Mouse (Mus musculus): ENCODE measurements at regions not wholly inside any gene's neighbourhood (a gene's known extent, or its start where the extent isn't known, plus 50 kb on each side); places are given as distances from the start of the nearest gene placed in this dataset.
A peak's percentile ranks its signal among the peaks of the same experiment; 100 is the strongest.

- no peak overlapping the region for H3K9ac ChIP-seq
- H3K9me3 ChIP-seq = no peaks in the 10 kb centered on the region
- WGBS = 79% methylated on average over 5 of the region's 5 CpGs
- H3K27ac ChIP-seq = no peak overlapping the region
- H3K4me2 ChIP-seq = no peak overlapping the region
- H3K27me3 ChIP-seq = no peaks in the 10 kb centered on the region
- ATAC-seq (ENCODE audit: low FRiP score) = no peak
- H3K4me3 ChIP-seq (replicated peaks) = no peak overlapping the region
- peaks cover 4% of the 10 kb centered on the region; the same call in 1 of the 2 replicates for H3K4me1 ChIP-seq
- H3K36me3 ChIP-seq (replicated peaks) = no peaks in the 10 kb centered on the region
Observed at GRCm38 (mm10) chr1:61099341-61099740, 121.6 kb downstream of the Icos start.

DNA sequence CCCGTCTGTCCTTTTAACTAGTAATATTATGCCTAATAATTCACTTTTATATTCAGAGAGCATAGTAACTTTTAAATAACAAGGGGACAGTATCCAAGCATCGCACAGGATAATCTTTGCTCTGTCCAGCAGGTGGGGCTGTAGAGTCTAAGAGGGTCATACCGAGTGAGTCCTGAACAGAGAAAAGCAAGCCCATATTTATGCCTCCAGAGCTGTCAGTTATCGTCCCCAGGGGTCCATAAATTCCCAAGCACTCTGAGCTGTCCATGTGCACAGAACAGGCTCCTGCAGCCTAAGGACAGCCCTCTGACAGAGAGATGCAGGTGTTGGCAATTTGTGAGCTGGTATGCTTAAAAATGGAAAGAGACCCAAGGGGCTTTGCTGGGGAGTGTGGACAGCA lies 124.0 kb downstream of the Icos start:
- H3K27ac ChIP-seq = no peak overlapping the region
- H3K4me1 ChIP-seq = no peaks in the 10 kb centered on the region
- no peak overlapping the region for H3K4me2 ChIP-seq
- no peaks in the 10 kb centered on the region for H3K9me3 ChIP-seq
- no peak overlapping the region for H3K4me3 ChIP-seq (replicated peaks)
- no peak overlapping the region for H3K9ac ChIP-seq
- H3K27me3 ChIP-seq = no peaks in the 10 kb centered on the region
- 74% methylated on average over 4 of the region's 4 CpGs for WGBS
- H3K36me3 ChIP-seq (replicated peaks) = no peaks in the 10 kb centered on the region
- ATAC-seq (ENCODE audit: low FRiP score) = no peak

DNA sequence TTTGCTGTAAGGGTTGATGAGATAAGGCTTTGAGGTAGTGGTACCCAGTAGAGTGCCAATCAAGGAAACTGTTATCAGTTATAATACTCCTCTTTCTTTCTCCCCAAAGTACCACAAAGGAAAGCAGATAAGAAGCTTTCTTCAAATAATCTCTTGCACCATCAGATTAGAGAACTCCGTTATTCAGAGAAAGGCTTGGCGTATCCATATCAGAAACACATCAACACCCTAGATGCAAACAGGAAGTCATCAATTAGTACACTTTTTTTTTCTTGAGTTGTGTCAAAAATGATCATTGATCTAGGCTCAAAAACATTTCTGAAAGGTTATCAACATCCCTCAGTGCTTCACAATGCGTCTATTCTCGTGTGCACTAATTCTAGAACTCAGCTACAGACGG lies 124.6 kb downstream of the Icos start:
- H3K36me3 ChIP-seq (replicated peaks) = no peaks in the 10 kb centered on the region
- no peak overlapping the region for H3K4me2 ChIP-seq
- no peak overlapping the region for H3K4me3 ChIP-seq (replicated peaks)
- H3K9ac ChIP-seq = no peak overlapping the region
- no peak overlapping the region for H3K27ac ChIP-seq
- no peaks in the 10 kb centered on the region for H3K9me3 ChIP-seq
- H3K4me1 ChIP-seq = no peaks in the 10 kb centered on the region
- 68% methylated on average over 5 of the region's 5 CpGs for WGBS
- H3K27me3 ChIP-seq = no peaks in the 10 kb centered on the region
- ATAC-seq (ENCODE audit: low FRiP score) = no peak

- Histone ChIP-seq H3K27me3 (no peaks in the 10 kb centered on the region), H3K36me3 (replicated peaks) (no peaks in the 10 kb centered on the region), H3K4me2 (no peak overlapping the region), H3K9me3 (no peaks in the 10 kb centered on the region), H3K9ac (no peak overlapping the region), H3K4me3 (replicated peaks) (no peak overlapping the region), H3K27ac (no peak overlapping the region), H3K4me1 (no peaks in the 10 kb centered on the region)
- 91% methylated on average over 12 of the region's 12 CpGs for WGBS
- ATAC-seq (ENCODE audit: low FRiP score) = no peak
Observed at GRCm38 (mm10) chr1:61103581-61103980, 125.9 kb downstream of the Icos start.

GRCm38 (mm10) chr1:61111731-61112309 lies 134.1 kb downstream of the Icos start:
- no peaks in the 10 kb centered on the region for H3K27me3 ChIP-seq
- ATAC-seq (ENCODE audit: low FRiP score) = no peak
- no peak overlapping the region for H3K27ac ChIP-seq
- no peak overlapping the region for H3K4me2 ChIP-seq
- H3K4me3 ChIP-seq (replicated peaks) = no peak overlapping the region
- no peaks in the 10 kb centered on the region for H3K9me3 ChIP-seq
- 79% methylated on average over 13 of the region's 13 CpGs for WGBS
- no peaks in the 10 kb centered on the region for H3K4me1 ChIP-seq
- H3K36me3 ChIP-seq (replicated peaks) = no peaks in the 10 kb centered on the region
- no peak overlapping the region for H3K9ac ChIP-seq

DNA sequence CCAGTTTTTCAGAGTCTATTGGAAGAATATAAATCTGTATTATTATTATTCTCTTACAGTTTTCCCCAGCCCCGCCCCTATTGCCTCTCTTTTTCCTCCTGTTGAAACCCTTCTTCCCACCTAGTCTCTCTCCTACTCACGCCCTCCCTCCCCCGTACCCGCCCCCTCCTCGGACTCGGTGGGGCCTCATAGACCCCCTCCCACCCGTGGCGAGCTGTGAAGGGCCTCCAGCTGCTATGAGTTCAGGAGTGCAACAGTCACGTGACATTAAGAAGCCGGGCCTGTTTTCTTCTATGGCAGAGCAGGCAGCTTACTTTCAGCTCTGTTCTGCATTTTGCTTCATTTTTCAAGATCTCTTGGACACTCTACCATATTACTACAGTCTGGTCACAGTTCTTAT lies 139.8 kb downstream of the Icos start:
- no peaks in the 10 kb centered on the region for H3K9me3 ChIP-seq
- H3K4me3 ChIP-seq (replicated peaks) = no peak overlapping the region
- H3K4me1 ChIP-seq = peaks cover 7% of the 10 kb centered on the region
- 0 out of 2 replicates have a peak, but pooled peaks have one; percentile 41 for ATAC-seq (ENCODE audit: low FRiP score)
- WGBS = 38% methylated on average over 10 of the region's 10 CpGs
- no peak overlapping the region for H3K9ac ChIP-seq
- H3K36me3 ChIP-seq (replicated peaks) = no peaks in the 10 kb centered on the region
- H3K4me2 ChIP-seq = no peak overlapping the region
- H3K27ac ChIP-seq = no peak overlapping the region
- H3K27me3 ChIP-seq = no peaks in the 10 kb centered on the region

DNA sequence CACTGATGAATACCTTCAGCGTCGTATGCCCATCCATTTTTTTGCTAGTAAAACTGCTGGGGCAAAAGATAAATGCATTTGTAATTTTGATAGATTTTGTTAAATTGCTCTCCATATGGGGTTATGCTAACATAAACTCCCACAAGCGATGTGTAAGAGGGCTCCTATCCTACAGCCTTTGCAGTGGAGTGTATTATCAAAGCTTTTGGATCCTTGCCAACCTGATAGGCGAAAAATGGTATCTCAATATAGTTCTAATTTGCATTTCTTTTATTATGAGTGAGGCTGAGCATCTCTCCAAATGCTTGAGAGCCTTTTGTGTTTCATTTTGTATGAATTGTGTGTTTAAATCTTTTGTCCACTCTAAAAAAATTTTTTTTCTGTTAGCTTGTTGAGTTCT lies 140.3 kb downstream of the Icos start:
- WGBS = 47% methylated on average over 4 of the region's 4 CpGs
- ATAC-seq (ENCODE audit: low FRiP score) = no peak

GRCm38 (mm10) chr1:61121480-61121879 lies 143.8 kb downstream of the Icos start:
- ATAC-seq (ENCODE audit: low FRiP score) = no peak
- H3K4me2 ChIP-seq = no peak overlapping the region
- H3K36me3 ChIP-seq (replicated peaks) = no peaks in the 10 kb centered on the region
- H3K9ac ChIP-seq = no peak overlapping the region
- H3K27ac ChIP-seq = no peak overlapping the region
- H3K27me3 ChIP-seq = no peaks in the 10 kb centered on the region
- H3K4me1 ChIP-seq = peaks cover 13% of the 10 kb centered on the region
- no peak overlapping the region for H3K4me3 ChIP-seq (replicated peaks)
- 75% methylated on average over 4 of the region's 4 CpGs for WGBS
- no peaks in the 10 kb centered on the region for H3K9me3 ChIP-seq

More for the DNA sequence above, 140.3 kb downstream of the Icos start:
- Histone ChIP-seq H3K4me1 (peaks cover 7% of the 10 kb centered on the region), H3K27me3 (no peaks in the 10 kb centered on the region), H3K36me3 (replicated peaks) (no peaks in the 10 kb centered on the region), H3K9ac (no peak overlapping the region), H3K4me3 (replicated peaks) (no peak overlapping the region), H3K27ac (no peak overlapping the region), H3K9me3 (no peaks in the 10 kb centered on the region), H3K4me2 (no peak overlapping the region)

DNA sequence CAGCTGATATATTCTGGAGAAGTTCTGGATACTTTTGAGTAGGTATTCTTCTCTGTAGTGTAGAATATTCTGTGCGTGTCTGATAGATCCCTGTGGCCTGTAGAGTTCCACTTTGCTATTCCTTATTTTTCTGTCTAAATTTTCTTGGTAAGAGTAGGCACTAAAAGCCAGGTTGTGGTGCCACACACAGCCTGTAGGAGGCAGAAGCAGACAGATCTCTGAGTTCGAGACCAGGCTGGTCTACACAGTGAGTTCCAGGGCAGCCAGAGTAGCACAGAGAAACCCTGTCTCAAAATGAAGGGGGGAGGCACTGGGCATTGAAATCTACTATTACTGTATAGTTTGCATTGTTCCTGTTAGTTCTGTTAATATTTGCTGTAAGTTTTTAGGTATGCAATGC lies 147.4 kb downstream of the Icos start:
- H3K27me3 ChIP-seq = no peaks in the 10 kb centered on the region
- no peak overlapping the region for H3K9ac ChIP-seq
- H3K4me3 ChIP-seq (replicated peaks) = no peak overlapping the region
- H3K4me1 ChIP-seq = peaks cover 7% of the 10 kb centered on the region; the same call in 1 of the 2 replicates
- no peaks in the 10 kb centered on the region for H3K36me3 ChIP-seq (replicated peaks)
- WGBS = 85% methylated on average over 2 of the region's 2 CpGs
- H3K27ac ChIP-seq = no peak overlapping the region
- no peak overlapping the region for H3K4me2 ChIP-seq
- no peaks in the 10 kb centered on the region for H3K9me3 ChIP-seq
- no peak for ATAC-seq (ENCODE audit: low FRiP score)

- H3K4me3 ChIP-seq (replicated peaks) = no peak overlapping the region
- H3K4me1 ChIP-seq = peaks cover 28% of the 10 kb centered on the region
- 65% methylated on average over 9 of the region's 9 CpGs for WGBS
- no peak for ATAC-seq (ENCODE audit: low FRiP score)
- H3K27me3 ChIP-seq = no peaks in the 10 kb centered on the region
- no peaks in the 10 kb centered on the region for H3K36me3 ChIP-seq (replicated peaks)
- H3K9ac ChIP-seq = no peak overlapping the region
- no peak overlapping the region for H3K4me2 ChIP-seq
- no peaks in the 10 kb centered on the region for H3K9me3 ChIP-seq
- no peak overlapping the region for H3K27ac ChIP-seq
Observed at GRCm38 (mm10) chr1:61135597-61136545, 158.1 kb downstream of the Icos start.

GRCm38 (mm10) chr1:61137210-61137885 lies 159.6 kb downstream of the Icos start:
- peaks cover 3% of the 10 kb centered on the region; the same call in 1 of the 2 replicates for H3K27me3 ChIP-seq
- no peak overlapping the region; the same call in 1 of the 2 replicates for H3K9ac ChIP-seq
- no peak for ATAC-seq (ENCODE audit: low FRiP score)
- no peak overlapping the region for H3K27ac ChIP-seq
- no peaks in the 10 kb centered on the region for H3K9me3 ChIP-seq
- peaks cover 42% of the 10 kb centered on the region for H3K4me1 ChIP-seq
- 69% methylated on average over 5 of the region's 5 CpGs for WGBS
- H3K36me3 ChIP-seq (replicated peaks) = no peaks in the 10 kb centered on the region
- H3K4me3 ChIP-seq (replicated peaks) = no peak overlapping the region
- no peak overlapping the region for H3K4me2 ChIP-seq

GRCm38 (mm10) chr1:61137954-61138353 lies 160.2 kb downstream of the Icos start:
- Histone ChIP-seq H3K4me2 (no peak overlapping the region), H3K9me3 (no peaks in the 10 kb centered on the region), H3K4me1 (peaks cover 48% of the 10 kb centered on the region), H3K9ac (no peak overlapping the region; the same call in 1 of the 2 replicates), H3K36me3 (replicated peaks) (no peaks in the 10 kb centered on the region), H3K27ac (no peak overlapping the region), H3K4me3 (replicated peaks) (no peak overlapping the region), H3K27me3 (peaks cover 3% of the 10 kb centered on the region; the same call in 1 of the 2 replicates)
- WGBS = 78% methylated on average over 11 of the region's 11 CpGs
- ATAC-seq (ENCODE audit: low FRiP score) = no peak
